In genomic region chr7:119895639-119896512, GRCm38 (mm10) we compare ENCODE assay signal across 8 mouse cellular contexts. TPM values are rescaled to one million over a fixed set of nuclear protein-coding genes. Genes with fewer than 3 reads are reported as not detected.
DNase-seq lines count a peak whose midpoint lies in the region; ATAC-seq lines count a peak whose summit lies in the region.

Gene Lyrm1 (plus strand): TSS chr7:119895861.
Gene Dcun1d3 (minus strand): TSS chr7:119896298.

- no peaks in the 10 kb centered on the region for H3K36me3 ChIP-seq in hindbrain, embryonic 12.5 days

- H3K27ac ChIP-seq in hindbrain, embryonic 12.5 days: peak within 1 kb of the TSS; percentile 96

- H3K4me3 ChIP-seq in hindbrain, embryonic 12.5 days: peak within 1 kb of the TSS; percentile 70

- H3K27me3 ChIP-seq in hindbrain, embryonic 12.5 days: no peaks in the 10 kb centered on the region

- no peaks in the 10 kb centered on the region for H3K9me3 ChIP-seq in hindbrain, embryonic 12.5 days (replicated peaks)

- peaks cover 22% of the 10 kb centered on the region for H3K4me1 ChIP-seq in hindbrain, embryonic 12.5 days

- peak within 1 kb of the TSS; percentile 87 for H3K9ac ChIP-seq in hindbrain, embryonic 12.5 days

- ATAC-seq in hindbrain, embryonic 12.5 days (ENCODE audit: low FRiP score): peak; percentile 98

- peak within 1 kb of the TSS; percentile 73 for H3K4me2 ChIP-seq in hindbrain, embryonic 12.5 days (replicated peaks)

- DNase-seq in MN1 (ENCODE audit: low spot score): peak; percentile 98
- DNase-seq in cerebellum, adult 9-10 months: peak; percentile 98
- DNase-seq in frontal cortex, adult 2 months (ENCODE audit: extremely low spot score in 1 of 2, low spot score in 1 of 2): peak; percentile 95 to 98
- peak; percentile 95 to 99 for DNase-seq in layer of hippocampus, postnatal 14 days (ENCODE audit: low spot score in 2 of 2)
- DNase-seq in lung, postnatal 14 days: peak; percentile 98
- peak; percentile 93 for DNase-seq in retina, adult 2 months (ENCODE audit: low read depth, low spot score)
- DNase-seq in thymus, postnatal 36 days: peak; percentile 97 to 98

- under 1% methylated on average over 63 of the region's 63 CpGs for WGBS in hindbrain, embryonic 12.5 days

RNA-seq across cellular contexts. Expression of gene Lyrm1, which starts in this region (rescaled TPM):
- polyA plus RNA-seq in frontal cortex, adult 2 months (2012; rRNA removed): 17.8 and 19.1 TPM in 2 replicates
- polyA plus RNA-seq in hindbrain, embryonic 12.5 days (2016; fragmentation: Nextera tagmentation; extraction: Ambion mirVana): 14.0 and 15.2 TPM in 2 replicates
- 10 to 100 TPM in 1 of 2 experiments, 1 to 10 TPM in 1; 9.7 to 10.3 TPM for total RNA-seq in layer of hippocampus, postnatal 14 days (2021)

RNA-seq across cellular contexts. Expression of gene Dcun1d3, which starts in this region (rescaled TPM):
- 10.7 and 11.3 TPM in 2 replicates for polyA plus RNA-seq in frontal cortex, adult 2 months (2012; rRNA removed)
- 16.5 and 20.0 TPM in 2 replicates for polyA plus RNA-seq in hindbrain, embryonic 12.5 days (2016; fragmentation: Nextera tagmentation; extraction: Ambion mirVana)
- total RNA-seq in layer of hippocampus, postnatal 14 days (2021): 10 to 100 TPM; 21.0 to 22.3 TPM

Comparison
In these comparisons a context has a peak if more than half of its experiments do, and no peak if none do; other contexts are left out.
1. Peak in every context shown above with its lines: DNase-seq, ATAC-seq, H3K4me3 ChIP-seq and H3K27ac ChIP-seq.